Mouse (Mus musculus) intestine, embryonic 15.5 days (tissue): ENCODE data around the gene Psap. TPM values are rescaled to one million over a fixed set of nuclear protein-coding genes. Genes with fewer than 3 reads are reported as not detected.
"Not testable (repeated sequence)": the region's sequence is repeated elsewhere in the genome, so short reads cannot be mapped to it uniquely, and the experiment has no call there.

Experiments
- ATAC-seq: fragments of 200-750 bp; cut with Nextera tagmentation; 2 replicates; pipeline ENCODE4 v1.8.0; 2017; ENCODE audit warnings: moderate TSS enrichment, moderate library complexity
- H3K27ac ChIP-seq: fragments of 300-500 bp; sonication (generic); 2 replicates; pipeline ENCODE4 v1.5.1; 2015; ENCODE audit warnings: mild to moderate bottlenecking, inconsistent platforms
- H3K27me3 ChIP-seq: fragments of 300-500 bp; sonication (generic); replicated peaks from 2 replicates; pipeline ENCODE4 v1.6.1; 2015; ENCODE audit warnings: inconsistent platforms
- H3K36me3 ChIP-seq: fragments of 300-500 bp; sonication (generic); 2 replicates; pipeline ENCODE4 v1.6.1; 2015; ENCODE audit warnings: inconsistent platforms
- H3K4me1 ChIP-seq: fragments of 300-500 bp; sonication (generic); replicated peaks from 2 replicates; pipeline ENCODE4 v1.6.1; 2015; ENCODE audit warnings: inconsistent platforms
- H3K4me2 ChIP-seq: fragments of 300-500 bp; sonication (generic); replicated peaks from 2 replicates; pipeline ENCODE4 v1.6.1; 2015; ENCODE audit warnings: mild to moderate bottlenecking, inconsistent platforms
- H3K4me3 ChIP-seq: fragments of 300-500 bp; sonication (generic); replicated peaks from 2 replicates; pipeline ENCODE4 v1.5.1; 2015; ENCODE audit warnings: inconsistent platforms
- H3K9ac ChIP-seq: fragments of 300-500 bp; sonication (generic); 2 replicates; pipeline ENCODE4 v1.6.1; 2015; ENCODE audit warnings: inconsistent platforms
- H3K9me3 ChIP-seq: fragments of 300-500 bp; sonication (generic); 2 replicates; pipeline ENCODE4 v1.6.1; 2016; ENCODE audit warnings: inconsistent platforms
- WGBS: fragments of 180-500 bp; shearing (Covaris S2); methylation state at CpG from one replicate; pipeline ENCODE4 v1.1.7; 2015; 5-methylcytosine and 5-hydroxymethylcytosine counted together
- polyA plus RNA-seq: library from polyadenylated mRNA; unstranded; fragments of >200 nt; fragmentation: Nextera tagmentation; extraction: Ambion mirVana; gene quantifications from 2 replicates; pipeline ENCODE4 v1.2.1, GENCODE M21; 2015

Psap gene
- polyA plus RNA-seq = 144 and 147 TPM in 2 replicates

DNA sequence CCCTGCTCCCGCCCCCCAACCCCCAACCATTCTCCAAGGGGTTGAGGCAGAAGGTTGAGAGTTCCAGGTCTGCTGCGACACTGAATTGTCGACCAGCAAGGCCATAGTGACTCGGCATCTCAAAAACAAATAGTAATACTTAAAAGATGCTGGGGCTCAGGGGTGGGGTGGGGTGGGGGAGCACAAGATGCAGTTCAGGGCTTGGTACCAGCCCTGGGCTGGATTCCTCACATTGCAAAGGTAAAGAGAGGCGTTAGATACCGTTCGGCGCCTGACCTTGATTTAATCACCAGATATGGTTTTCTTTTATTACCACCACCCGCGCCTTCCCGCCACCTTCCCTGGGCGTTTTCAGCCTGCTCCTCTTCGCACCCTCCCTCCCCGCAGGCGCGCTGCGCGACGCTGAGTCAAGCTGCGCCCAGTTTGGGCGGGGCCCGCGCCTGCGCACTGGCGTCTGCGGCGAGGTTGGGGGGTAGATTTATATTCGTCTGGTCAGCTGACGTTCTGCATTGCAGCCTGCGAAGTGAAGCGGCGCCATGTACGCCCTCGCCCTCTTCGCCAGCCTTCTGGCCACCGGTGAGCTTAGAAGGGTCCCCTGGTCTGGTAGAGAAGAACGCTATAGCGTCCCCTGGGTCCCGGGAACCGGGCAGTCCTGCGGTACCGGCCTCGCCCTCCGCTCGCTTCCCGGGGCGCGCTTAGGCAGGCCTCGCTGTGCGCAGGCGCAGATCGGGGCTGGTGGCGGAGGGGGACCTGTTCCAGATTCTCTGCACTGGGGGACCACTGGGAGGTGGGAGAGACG lies at the start of gene Psap:
Psap (plus strand) TSS at position 421 of the 799 bp plus-strand sequence.
- WGBS = 2% methylated on average over 54 of the region's 54 CpGs

GRCm38 (mm10) chr10:60227666-60228065 lies 49.8 kb upstream of the Psap start:
- Histone ChIP-seq H3K9ac (no peak overlapping the region), H3K36me3 (no peaks in the 10 kb centered on the region), H3K27me3 (no peaks in the 10 kb centered on the region), H3K4me2 (no peak overlapping the region), H3K27ac (no peak overlapping the region), H3K9me3 (no peaks in the 10 kb centered on the region), H3K4me1 (no peaks in the 10 kb centered on the region), H3K4me3 (no peak overlapping the region)
- ATAC-seq = no peak
- 80% methylated on average over 4 of the region's 4 CpGs for WGBS

More for the DNA sequence above, at the start of gene Psap:
- Histone ChIP-seq H3K4me1 (peaks cover 25% of the 10 kb centered on the region), H3K27me3 (no peaks in the 10 kb centered on the region), H3K9me3 (no peaks in the 10 kb centered on the region), H3K4me3 (peak within 1 kb of the TSS; percentile 71), H3K27ac (peak within 1 kb of the TSS; percentile 74), H3K36me3 (no peaks in the 10 kb centered on the region), H3K9ac (peak within 1 kb of the TSS; percentile 86), H3K4me2 (peak within 1 kb of the TSS; percentile 72)
- peak; percentile 92 for ATAC-seq

DNA sequence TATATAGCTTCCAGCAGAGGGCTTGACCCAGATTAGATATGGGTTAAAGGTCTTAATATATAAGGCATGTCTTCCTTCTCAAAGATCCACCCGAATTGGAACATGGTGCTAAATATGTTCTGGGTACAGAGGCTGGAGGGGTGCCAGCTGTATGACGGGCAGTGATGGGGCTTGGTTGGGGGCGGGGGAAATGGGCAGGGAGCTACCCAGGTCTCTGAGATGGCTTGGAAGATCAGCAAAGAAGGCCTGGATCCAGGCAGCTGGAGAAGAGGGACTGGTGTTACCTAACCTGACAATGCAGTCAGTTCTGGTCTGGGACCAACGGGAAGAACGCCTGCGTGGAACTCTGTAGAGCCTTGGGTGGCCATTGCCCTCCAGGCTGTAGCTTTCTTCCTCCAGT lies 48.3 kb upstream of the Psap start:
- Histone ChIP-seq H3K9ac (no peak overlapping the region), H3K27ac (no peak overlapping the region), H3K4me3 (no peak overlapping the region), H3K27me3 (no peaks in the 10 kb centered on the region), H3K36me3 (no peaks in the 10 kb centered on the region), H3K4me1 (no peaks in the 10 kb centered on the region), H3K9me3 (no peaks in the 10 kb centered on the region), H3K4me2 (no peak overlapping the region)
- ATAC-seq = no peak
- WGBS = 87% methylated on average over 6 of the region's 6 CpGs

- H3K9ac ChIP-seq = no peak overlapping the region
- no peak overlapping the region for H3K27ac ChIP-seq
- no peak for ATAC-seq
These were observed 46.9 kb upstream of the Psap start for GRCm38 (mm10) chr10:60230321-60231088.

GRCm38 (mm10) chr10:60234006-60234405 lies 43.4 kb upstream of the Psap start:
- Histone ChIP-seq H3K4me1 (no peaks in the 10 kb centered on the region), H3K27me3 (no peaks in the 10 kb centered on the region), H3K36me3 (no peaks in the 10 kb centered on the region), H3K9ac (no peak overlapping the region), H3K4me3 (no peak overlapping the region), H3K9me3 (no peaks in the 10 kb centered on the region), H3K27ac (no peak overlapping the region), H3K4me2 (no peak overlapping the region)
- 78% methylated on average over 9 of the region's 9 CpGs for WGBS
- ATAC-seq = no peak

More at GRCm38 (mm10) chr10:60230321-60231088, 46.9 kb upstream of the Psap start:
- Histone ChIP-seq H3K4me3 (no peak overlapping the region), H3K9me3 (no peaks in the 10 kb centered on the region), H3K36me3 (no peaks in the 10 kb centered on the region), H3K4me2 (no peak overlapping the region), H3K4me1 (no peaks in the 10 kb centered on the region), H3K27me3 (no peaks in the 10 kb centered on the region)
- 64% methylated on average over 6 of the region's 6 CpGs for WGBS

DNA sequence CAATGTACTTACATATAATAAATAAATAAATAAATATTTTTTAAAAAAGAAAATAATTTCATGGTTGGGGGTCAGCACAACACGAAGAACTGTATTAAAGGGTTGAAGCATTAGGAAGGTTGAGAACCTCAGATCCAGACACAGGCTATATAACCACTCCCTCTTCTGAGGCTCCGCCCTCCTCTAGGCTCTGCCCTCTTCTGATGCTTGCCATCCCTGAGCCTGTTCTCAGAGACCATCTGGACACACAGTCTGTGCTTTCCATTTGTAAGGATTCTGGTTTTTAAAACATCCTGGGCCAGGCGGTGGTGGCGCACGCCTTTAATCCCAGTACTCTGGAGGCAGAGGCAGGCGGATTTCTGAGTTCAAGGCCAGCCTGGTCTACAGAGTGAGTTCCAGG lies 41.6 kb upstream of the Psap start:
- WGBS = 96% methylated on average over 6 of the region's 6 CpGs
- not testable (repeated sequence) for H3K36me3 ChIP-seq, H3K27me3 ChIP-seq, ATAC-seq, H3K4me3 ChIP-seq, H3K4me2 ChIP-seq, H3K4me1 ChIP-seq, H3K9me3 ChIP-seq, H3K9ac ChIP-seq, H3K27ac ChIP-seq

DNA sequence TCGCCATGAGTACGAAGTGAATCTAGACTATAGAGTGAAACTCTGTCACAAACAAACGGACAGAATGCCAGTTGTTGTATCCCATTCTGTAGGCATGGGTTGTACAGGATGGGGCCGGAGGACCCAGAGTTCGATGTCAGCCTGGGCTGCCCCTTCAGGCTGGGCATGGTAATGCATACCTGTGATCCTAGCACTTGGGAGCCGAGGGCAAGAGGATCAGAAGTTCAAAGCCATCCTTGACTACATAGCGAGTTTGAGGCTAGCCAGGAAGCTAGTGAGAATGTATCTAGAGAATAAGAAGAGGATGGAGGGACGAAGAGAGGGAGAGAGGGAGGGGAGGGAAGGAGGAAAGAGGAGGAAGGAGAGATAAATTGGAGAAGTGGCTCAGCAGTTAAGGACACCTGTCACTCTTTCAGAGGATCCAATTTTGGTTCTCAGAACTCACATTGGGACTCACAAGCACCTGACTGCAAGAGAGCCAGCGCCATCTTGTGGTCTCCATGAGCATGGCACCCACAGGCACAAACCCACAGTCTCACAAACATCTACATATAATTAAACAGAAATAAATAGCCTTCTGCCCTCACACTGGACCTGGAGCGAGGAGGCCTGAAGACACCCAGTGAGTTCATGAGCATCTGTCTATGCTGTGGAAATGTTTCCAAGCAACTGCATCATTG lies 39.8 kb upstream of the Psap start:
- 69% methylated on average over 10 of the region's 10 CpGs for WGBS

GRCm38 (mm10) chr10:60240416-60240815 lies 37.0 kb upstream of the Psap start:
- no peak overlapping the region for H3K4me3 ChIP-seq
- WGBS = 94% methylated on average over 6 of the region's 6 CpGs
- no peaks in the 10 kb centered on the region for H3K9me3 ChIP-seq
- no peak overlapping the region for H3K9ac ChIP-seq
- H3K4me1 ChIP-seq = 0 out of 2 replicates have a peak, but pooled peaks cover 2% of the 10 kb centered on the region
- no peaks in the 10 kb centered on the region for H3K36me3 ChIP-seq
- H3K4me2 ChIP-seq = no peak overlapping the region
- no peaks in the 10 kb centered on the region for H3K27me3 ChIP-seq
- no peak for ATAC-seq
- H3K27ac ChIP-seq = no peak overlapping the region

More for the DNA sequence above, 39.8 kb upstream of the Psap start:
- Histone ChIP-seq H3K27me3 (no peaks in the 10 kb centered on the region), H3K36me3 (no peaks in the 10 kb centered on the region), H3K4me1 (no peaks in the 10 kb centered on the region), H3K4me3 (no peak overlapping the region), H3K9me3 (no peaks in the 10 kb centered on the region), H3K27ac (no peak overlapping the region), H3K4me2 (no peak overlapping the region), H3K9ac (no peak overlapping the region)
- no peak for ATAC-seq

DNA sequence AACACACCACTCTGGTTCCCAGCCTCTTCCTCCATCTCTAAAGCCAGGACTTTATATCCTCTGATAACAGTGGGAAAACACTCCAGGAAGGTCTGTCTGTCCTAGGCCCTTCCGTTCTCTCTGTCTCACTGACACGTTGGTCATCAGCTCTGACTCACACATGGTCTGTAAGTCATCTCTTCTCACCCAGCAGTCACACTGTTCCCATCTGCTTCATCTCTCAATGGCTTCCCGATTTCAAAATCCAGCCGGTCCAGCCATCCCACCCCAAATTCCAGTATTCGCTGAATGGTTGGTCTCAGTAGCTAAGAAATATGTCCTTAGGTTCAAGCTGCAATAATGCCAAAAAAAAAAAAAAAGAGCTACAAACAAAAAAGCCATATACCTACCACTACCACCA lies 33.5 kb upstream of the Psap start:
- 0 out of 2 replicates have a peak, but pooled peaks cover 2% of the 10 kb centered on the region for H3K4me1 ChIP-seq
- WGBS = 78% methylated on average over 5 of the region's 5 CpGs
- no peak overlapping the region for H3K4me2 ChIP-seq
- H3K27ac ChIP-seq = no peak overlapping the region
- no peaks in the 10 kb centered on the region for H3K27me3 ChIP-seq
- no peaks in the 10 kb centered on the region for H3K9me3 ChIP-seq
- H3K36me3 ChIP-seq = no peaks in the 10 kb centered on the region
- no peak overlapping the region for H3K9ac ChIP-seq
- H3K4me3 ChIP-seq = no peak overlapping the region
- ATAC-seq = no peak

DNA sequence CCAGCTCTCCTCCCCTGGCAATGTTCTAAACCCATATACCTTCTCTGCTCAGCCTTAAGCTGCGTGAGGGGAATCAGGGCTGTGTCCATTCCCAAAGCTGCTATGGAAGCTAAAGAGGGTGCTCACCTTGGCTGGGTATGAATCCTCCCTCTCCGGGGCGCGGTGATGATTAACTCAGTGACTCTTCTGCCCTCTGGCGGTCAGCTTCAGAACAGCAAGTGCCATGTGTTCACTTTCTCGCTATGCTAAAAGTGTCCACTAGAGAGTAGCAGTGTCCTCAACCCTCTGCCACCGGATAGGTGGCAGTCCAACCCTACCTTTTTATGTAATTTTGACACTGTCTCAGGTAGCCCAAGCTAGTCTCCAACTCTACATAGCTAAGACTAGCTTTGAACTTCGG lies 32.4 kb upstream of the Psap start:
- Histone ChIP-seq H3K9me3 (no peaks in the 10 kb centered on the region), H3K27me3 (no peaks in the 10 kb centered on the region)
- 3% methylated on average over 8 of the region's 8 CpGs for WGBS

GRCm38 (mm10) chr10:60245635-60246034 lies 31.8 kb upstream of the Psap start:
- H3K4me2 ChIP-seq = no peak overlapping the region
- no peaks in the 10 kb centered on the region for H3K9me3 ChIP-seq
- ATAC-seq = 0 out of 2 replicates have a peak, but pooled peaks have one; percentile 19
- 0 out of 2 replicates have a peak, but pooled peaks cover 2% of the 10 kb centered on the region for H3K4me1 ChIP-seq
- H3K27ac ChIP-seq = no peak overlapping the region
- WGBS = 84% methylated on average over 7 of the region's 7 CpGs
- H3K27me3 ChIP-seq = no peaks in the 10 kb centered on the region
- H3K9ac ChIP-seq = no peak overlapping the region
- H3K4me3 ChIP-seq = no peak overlapping the region
- no peaks in the 10 kb centered on the region for H3K36me3 ChIP-seq

More for the DNA sequence above, 32.4 kb upstream of the Psap start:
- ATAC-seq = peak; percentile 84
- Histone ChIP-seq H3K36me3 (no peaks in the 10 kb centered on the region), H3K4me2 (no peak overlapping the region), H3K4me3 (no peak overlapping the region), H3K9ac (no peak overlapping the region), H3K4me1 (0 out of 2 replicates have a peak, but pooled peaks cover 2% of the 10 kb centered on the region), H3K27ac (no peak overlapping the region)

GRCm38 (mm10) chr10:60246519-60246918 lies 30.9 kb upstream of the Psap start:
- Histone ChIP-seq H3K4me3 (no peak overlapping the region), H3K4me2 (no peak overlapping the region), H3K9me3 (no peaks in the 10 kb centered on the region), H3K9ac (no peak overlapping the region), H3K4me1 (0 out of 2 replicates have a peak, but pooled peaks cover 2% of the 10 kb centered on the region), H3K27me3 (no peaks in the 10 kb centered on the region), H3K36me3 (no peaks in the 10 kb centered on the region), H3K27ac (no peak overlapping the region)
- ATAC-seq = no peak
- WGBS = 45% methylated on average over 5 of the region's 5 CpGs
